Mouse (Mus musculus) thymus, postnatal 0 days (tissue): ENCODE results near the gene Gm21761. TPM values are rescaled to one million over a fixed set of nuclear protein-coding genes. Genes with fewer than 3 reads are reported as not detected.
"Not testable (repeated sequence)": the region's sequence is repeated elsewhere in the genome, so short reads cannot be mapped to it uniquely, and the experiment has no call there.

ENCODE experiments used
- DNase-seq: peaks from one replicate; pipeline ENCODE4 v3.0.0-alpha.2; 2015; ENCODE audit warnings: low spot score
- polyA plus RNA-seq: library from polyadenylated mRNA; unstranded; fragments of >200 nt; fragmentation: Nextera tagmentation; extraction: Ambion mirVana; gene quantifications from 2 replicates; pipeline ENCODE4 v1.2.1, GENCODE M21; 2015

Gene Gm21761
- polyA plus RNA-seq: not detected in 2 replicates

- not testable (repeated sequence) for DNase-seq
Measured at GRCm38 (mm10) chr13:119929172-119929571, at the start of gene Gm21761. Gm21761 (minus strand) TSS chr13:119929272.

- DNase-seq: not testable (repeated sequence)
Measured at GRCm38 (mm10) chr13:119969163-119969562, 40.1 kb upstream of the Gm21761 start.

GRCm38 (mm10) chr13:119968193-119968592 lies 39.1 kb upstream of the Gm21761 start:
- not testable (repeated sequence) for DNase-seq

GRCm38 (mm10) chr13:119965968-119966367 lies 36.9 kb upstream of the Gm21761 start:
- not testable (repeated sequence) for DNase-seq

GRCm38 (mm10) chr13:119965302-119965952 lies 36.4 kb upstream of the Gm21761 start:
- DNase-seq: not testable (repeated sequence)

GRCm38 (mm10) chr13:119962856-119963255 lies 33.8 kb upstream of the Gm21761 start:
- not testable (repeated sequence) for DNase-seq

- not testable (repeated sequence) for DNase-seq
Measured at GRCm38 (mm10) chr13:119955567-119955966, 26.5 kb upstream of the Gm21761 start.

- not testable (repeated sequence) for DNase-seq
Measured at GRCm38 (mm10) chr13:119955089-119955488, 26.0 kb upstream of the Gm21761 start.

- DNase-seq: not testable (repeated sequence)
Measured at GRCm38 (mm10) chr13:119950706-119951105, 21.6 kb upstream of the Gm21761 start, which contains the start of gene B020031M17Rik. B020031M17Rik (minus strand) TSS chr13:119950806.

GRCm38 (mm10) chr13:119924597-119925340 lies 4.3 kb downstream of the Gm21761 start:
- DNase-seq: not testable (repeated sequence)

GRCm38 (mm10) chr13:119916966-119917722 lies 11.9 kb downstream of the Gm21761 start:
- not testable (repeated sequence) for DNase-seq

GRCm38 (mm10) chr13:119916449-119916848 lies 12.6 kb downstream of the Gm21761 start:
- not testable (repeated sequence) for DNase-seq

GRCm38 (mm10) chr13:119898549-119898948 lies 30.5 kb downstream of the Gm21761 start:
- not testable (repeated sequence) for DNase-seq

GRCm38 (mm10) chr13:119894685-119895084 lies 34.4 kb downstream of the Gm21761 start, which contains the start of gene Tcstv1:
Tcstv1 (minus strand) TSS chr13:119894785.
- DNase-seq: not testable (repeated sequence)

GRCm38 (mm10) chr13:119886896-119887295 lies 42.2 kb downstream of the Gm21761 start:
- not testable (repeated sequence) for DNase-seq

- not testable (repeated sequence) for DNase-seq
Measured at GRCm38 (mm10) chr13:119864395-119864999, 64.6 kb downstream of the Gm21761 start.

GRCm38 (mm10) chr13:119862399-119862798 lies 66.7 kb downstream of the Gm21761 start:
- DNase-seq: not testable (repeated sequence)
